Mouse (Mus musculus): ENCODE data around the gene Ace3. TPM values are rescaled to one million over a fixed set of nuclear protein-coding genes. Genes with fewer than 3 reads are reported as not detected.

The Ace3 gene
- total RNA-seq (2017), result not detected in 2 replicates

GRCm38 (mm10) chr11:105994375-105994774, at the start of gene Ace3:
Gene Ace3 (plus strand): TSS chr11:105994675.
- no peak for ATAC-seq (replicated peaks; ENCODE audit: low read depth, poor library complexity, severe bottlenecking)

- ATAC-seq (replicated peaks; ENCODE audit: low read depth, poor library complexity, severe bottlenecking), result no peak
These were observed 49.5 kb upstream of the Ace3 start for GRCm38 (mm10) chr11:105944770-105945672.

- peak; percentile 65 for ATAC-seq (replicated peaks; ENCODE audit: low read depth, poor library complexity, severe bottlenecking)
These were observed 47.8 kb upstream of the Ace3 start for GRCm38 (mm10) chr11:105946694-105947154.

- peak; percentile 40 for ATAC-seq (replicated peaks; ENCODE audit: low read depth, poor library complexity, severe bottlenecking)
These were observed 46.2 kb upstream of the Ace3 start for GRCm38 (mm10) chr11:105948255-105948654.

GRCm38 (mm10) chr11:105950519-105950918, 44.0 kb upstream of the Ace3 start:
- no peak for ATAC-seq (replicated peaks; ENCODE audit: low read depth, poor library complexity, severe bottlenecking)

GRCm38 (mm10) chr11:105951601-105952044, 42.9 kb upstream of the Ace3 start:
- ATAC-seq (replicated peaks; ENCODE audit: low read depth, poor library complexity, severe bottlenecking), result no peak

GRCm38 (mm10) chr11:105952111-105952510, 42.4 kb upstream of the Ace3 start:
- no peak for ATAC-seq (replicated peaks; ENCODE audit: low read depth, poor library complexity, severe bottlenecking)

GRCm38 (mm10) chr11:105952911-105953386, 41.5 kb upstream of the Ace3 start, which contains the start of gene Cyb561:
Gene Cyb561 (minus strand): TSS chr11:105953336.
- ATAC-seq (replicated peaks; ENCODE audit: low read depth, poor library complexity, severe bottlenecking), result no peak

GRCm38 (mm10) chr11:105953402-105953801, 41.1 kb upstream of the Ace3 start:
- ATAC-seq (replicated peaks; ENCODE audit: low read depth, poor library complexity, severe bottlenecking), result no peak

- ATAC-seq (replicated peaks; ENCODE audit: low read depth, poor library complexity, severe bottlenecking), result no peak
These were observed 38.6 kb upstream of the Ace3 start for GRCm38 (mm10) chr11:105955815-105956430.

GRCm38 (mm10) chr11:105957501-105957900, 37.0 kb upstream of the Ace3 start:
- ATAC-seq (replicated peaks; ENCODE audit: low read depth, poor library complexity, severe bottlenecking), result no peak

GRCm38 (mm10) chr11:105958566-105958965, 35.9 kb upstream of the Ace3 start:
- no peak for ATAC-seq (replicated peaks; ENCODE audit: low read depth, poor library complexity, severe bottlenecking)

GRCm38 (mm10) chr11:105959355-105959754, 35.1 kb upstream of the Ace3 start:
- peak; percentile 81; the same call in 1 of the 2 replicates for ATAC-seq (replicated peaks; ENCODE audit: low read depth, poor library complexity, severe bottlenecking)

- ATAC-seq (replicated peaks; ENCODE audit: low read depth, poor library complexity, severe bottlenecking), result no peak
These were observed 29.8 kb upstream of the Ace3 start for GRCm38 (mm10) chr11:105964691-105965090.

- ATAC-seq (replicated peaks; ENCODE audit: low read depth, poor library complexity, severe bottlenecking), result no peak
These were observed 28.2 kb upstream of the Ace3 start for GRCm38 (mm10) chr11:105966288-105966687.

GRCm38 (mm10) chr11:105967741-105968574, 26.5 kb upstream of the Ace3 start, which contains the start of gene Ace:
Gene Ace (plus strand): TSS chr11:105967945.
- ATAC-seq (replicated peaks; ENCODE audit: low read depth, poor library complexity, severe bottlenecking), result peak; percentile 19

GRCm38 (mm10) chr11:105968948-105969347, 25.5 kb upstream of the Ace3 start:
- no peak for ATAC-seq (replicated peaks; ENCODE audit: low read depth, poor library complexity, severe bottlenecking)

GRCm38 (mm10) chr11:105969516-105969915, 25.0 kb upstream of the Ace3 start:
- 0 out of 2 replicates have a peak, but pooled peaks have one; percentile 18 for ATAC-seq (replicated peaks; ENCODE audit: low read depth, poor library complexity, severe bottlenecking)

GRCm38 (mm10) chr11:105974593-105974992, 19.9 kb upstream of the Ace3 start:
- ATAC-seq (replicated peaks; ENCODE audit: low read depth, poor library complexity, severe bottlenecking), result no peak

GRCm38 (mm10) chr11:105975050-105975449, 19.4 kb upstream of the Ace3 start:
- ATAC-seq (replicated peaks; ENCODE audit: low read depth, poor library complexity, severe bottlenecking), result peak; percentile 70

All from common myeloid progenitor, adult 5-6 weeks (primary cell).